Mouse (Mus musculus): ENCODE results near the gene Slc8a3. TPM values are rescaled to one million over a fixed set of nuclear protein-coding genes. Genes with fewer than 3 reads are reported as not detected.
A peak's percentile ranks its signal among the peaks of the same experiment; 100 is the strongest.

Gene Slc8a3
- total RNA-seq, 2 experiments from 2014 or later = not detected

- ATAC-seq (ENCODE audit: poor library complexity, severe bottlenecking) = no peak
These were observed 146.3 kb downstream of the Slc8a3 start for GRCm38 (mm10) chr12:81186668-81187067.

GRCm38 (mm10) chr12:81186081-81186480 is 146.9 kb downstream of the Slc8a3 start:
- ATAC-seq (ENCODE audit: poor library complexity, severe bottlenecking) = no peak

- ATAC-seq (ENCODE audit: poor library complexity, severe bottlenecking) = no peak
These were observed 148.0 kb downstream of the Slc8a3 start for GRCm38 (mm10) chr12:81184967-81185366.

GRCm38 (mm10) chr12:81182073-81182472 is 150.9 kb downstream of the Slc8a3 start:
- peak; percentile 82 for ATAC-seq (ENCODE audit: poor library complexity, severe bottlenecking)

- ATAC-seq (ENCODE audit: poor library complexity, severe bottlenecking) = no peak
These were observed 157.7 kb downstream of the Slc8a3 start for GRCm38 (mm10) chr12:81175252-81175651.

GRCm38 (mm10) chr12:81173893-81174292 is 159.1 kb downstream of the Slc8a3 start:
- no peak for ATAC-seq (ENCODE audit: poor library complexity, severe bottlenecking)

- ATAC-seq (ENCODE audit: poor library complexity, severe bottlenecking) = no peak
These were observed 160.0 kb downstream of the Slc8a3 start for GRCm38 (mm10) chr12:81173011-81173410.

GRCm38 (mm10) chr12:81170076-81170475 is 162.9 kb downstream of the Slc8a3 start:
- ATAC-seq (ENCODE audit: poor library complexity, severe bottlenecking) = no peak

GRCm38 (mm10) chr12:81168494-81168893 is 164.5 kb downstream of the Slc8a3 start:
- ATAC-seq (ENCODE audit: poor library complexity, severe bottlenecking) = no peak

GRCm38 (mm10) chr12:81168031-81168430 is 164.9 kb downstream of the Slc8a3 start:
- no peak for ATAC-seq (ENCODE audit: poor library complexity, severe bottlenecking)

- no peak for ATAC-seq (ENCODE audit: poor library complexity, severe bottlenecking)
These were observed 165.8 kb downstream of the Slc8a3 start for GRCm38 (mm10) chr12:81167142-81167541.

GRCm38 (mm10) chr12:81166615-81167014 is 166.4 kb downstream of the Slc8a3 start:
- ATAC-seq (ENCODE audit: poor library complexity, severe bottlenecking) = no peak

- no peak for ATAC-seq (ENCODE audit: poor library complexity, severe bottlenecking)
These were observed 166.9 kb downstream of the Slc8a3 start for GRCm38 (mm10) chr12:81166092-81166491.

GRCm38 (mm10) chr12:81163566-81163965 is 169.4 kb downstream of the Slc8a3 start:
- ATAC-seq (ENCODE audit: poor library complexity, severe bottlenecking) = no peak

- ATAC-seq (ENCODE audit: poor library complexity, severe bottlenecking) = no peak
These were observed 169.8 kb downstream of the Slc8a3 start for GRCm38 (mm10) chr12:81163131-81163530.

- no peak for ATAC-seq (ENCODE audit: poor library complexity, severe bottlenecking)
These were observed 171.7 kb downstream of the Slc8a3 start for GRCm38 (mm10) chr12:81161282-81161681.

- no peak for ATAC-seq (ENCODE audit: poor library complexity, severe bottlenecking)
These were observed 172.1 kb downstream of the Slc8a3 start for GRCm38 (mm10) chr12:81160831-81161230.

- ATAC-seq (ENCODE audit: poor library complexity, severe bottlenecking) = no peak
These were observed 172.6 kb downstream of the Slc8a3 start for GRCm38 (mm10) chr12:81160425-81160824.

GRCm38 (mm10) chr12:81159947-81160346 is 173.0 kb downstream of the Slc8a3 start:
- ATAC-seq (ENCODE audit: poor library complexity, severe bottlenecking) = no peak

- no peak for ATAC-seq (ENCODE audit: poor library complexity, severe bottlenecking)
These were observed 176.1 kb downstream of the Slc8a3 start for GRCm38 (mm10) chr12:81156841-81157240.

- no peak for ATAC-seq (ENCODE audit: poor library complexity, severe bottlenecking)
These were observed 177.3 kb downstream of the Slc8a3 start for GRCm38 (mm10) chr12:81155675-81156074.

- no peak for ATAC-seq (ENCODE audit: poor library complexity, severe bottlenecking)
These were observed 180.9 kb downstream of the Slc8a3 start for GRCm38 (mm10) chr12:81152082-81152481.

- no peak for ATAC-seq (ENCODE audit: poor library complexity, severe bottlenecking)
These were observed 182.1 kb downstream of the Slc8a3 start for GRCm38 (mm10) chr12:81150917-81151316.

GRCm38 (mm10) chr12:81147956-81148355 is 185.0 kb downstream of the Slc8a3 start:
- ATAC-seq (ENCODE audit: poor library complexity, severe bottlenecking) = no peak
